ENCODE assay signal across 8 mouse cellular contexts in genomic region chr3:129970529-129971515, GRCm38 (mm10). TPM values are rescaled to one million over a fixed set of nuclear protein-coding genes. Genes with fewer than 3 reads are reported as not detected.
DNase-seq lines count a peak whose midpoint lies in the region; ATAC-seq lines count a peak whose summit lies in the region.

No protein-coding gene starts in this region.

- peak overlapping the region; percentile 70 for H3K4me3 ChIP-seq in heart, embryonic 11.5 days (ENCODE audit: low read depth, low read length)

- ATAC-seq in heart, embryonic 11.5 days (replicated peaks; ENCODE audit: insufficient number of reproducible peaks, low FRiP score, low TSS enrichment) = no peak

- H3K9ac ChIP-seq in heart, embryonic 11.5 days (ENCODE audit: low read depth, low read length) = peak overlapping the region; percentile 67; the same call in 1 of the 2 replicates

- H3K27ac ChIP-seq in heart, embryonic 11.5 days (ENCODE audit: low read depth, low read length) = no peak overlapping the region

- H3K4me1 ChIP-seq in heart, embryonic 11.5 days (ENCODE audit: control insufficient read depth, insufficient read depth, low read length) = peaks cover 6% of the 10 kb centered on the region; the same call in 1 of the 2 replicates

- H3K4me2 ChIP-seq in heart, embryonic 11.5 days = peak overlapping the region; percentile 100

- DNase-seq in gastrocnemius, adult 18-20 months (ENCODE audit: low spot score) = peak; percentile 7
- no peak for DNase-seq in gastrocnemius, adult 8-10 months (ENCODE audit: low spot score in 2 of 2)
- DNase-seq in brain, embryonic 18.5 days (ENCODE audit: low read depth, low spot score) = peak; percentile 59
- DNase-seq in kidney, postnatal 14 days = peak; percentile 24
- peak; percentile 62 for DNase-seq in lung, postnatal 10 days
- DNase-seq in retina, postnatal 7 days (ENCODE audit: low read depth, low spot score) = peak; percentile 42
- no peak for DNase-seq in left cerebral cortex, adult 8-10 months (ENCODE audit: low spot score in 2 of 2)

- H3K27me3 ChIP-seq in heart, embryonic 11.5 days (ENCODE audit: control insufficient read depth, insufficient read depth, low read length) = peaks cover 11% of the 10 kb centered on the region

- no peaks in the 10 kb centered on the region for H3K36me3 ChIP-seq in heart, embryonic 11.5 days (ENCODE audit: control insufficient read depth, insufficient read depth, low read length)

- WGBS in heart, embryonic 11.5 days (ENCODE audit: insufficient replicate concordance) = 11% methylated on average over 19 of the region's 19 CpGs

- no peaks in the 10 kb centered on the region for H3K9me3 ChIP-seq in heart, embryonic 11.5 days (replicated peaks; ENCODE audit: control insufficient read depth, low read length)

RNA-seq across cellular contexts. Expression of gene Mcub, which starts 0.8 kb away (rescaled TPM):
- total RNA-seq in gastrocnemius, adult 18-20 months (2021) = 1 to 10 TPM; 1.2 to 1.3 TPM
- total RNA-seq in gastrocnemius, adult 8-10 months (2022) = 1 to 10 TPM in 2 of 4 experiments, under 1 TPM in 2; 0.56 to 1.4 (median 0.95) TPM
- polyA plus RNA-seq in heart, embryonic 11.5 days (2014; fragmentation: Nextera tagmentation; extraction: Ambion mirVana) = 4.2 and 4.3 TPM in 2 replicates
- 1 to 10 TPM in 3 of 4 experiments, under 1 TPM in 1; 0.93 to 3.7 (median 1.7) TPM for total RNA-seq in left cerebral cortex, adult 8-10 months (2022)

Comparison
In these comparisons a context has a peak if more than half of its experiments do, and no peak if none do; other contexts are left out.
1. DNase-seq: peak in gastrocnemius, adult 18-20 months (single experiment), brain, embryonic 18.5 days (single experiment), kidney, postnatal 14 days (single experiment), lung, postnatal 10 days (single experiment) and retina, postnatal 7 days (single experiment); none in gastrocnemius, adult 8-10 months (0 of 2) and left cerebral cortex, adult 8-10 months (0 of 2).